ENCODE assay signal across 1 mouse cellular context in genomic region chr1:134082987-134083516, GRCm38 (mm10).
TF ChIP-seq lines count a peak whose summit lies in the region.

No protein-coding gene starts in this region.

TF ChIP-seq in MEL, 35 proteins besides CTCF, POLR2A, EP300 and RAD21:
- 0 out of 2 replicates have a peak, but pooled peaks have one; percentile 20 for TF ChIP-seq ETS1 (IDR thresholded peaks at IDR 0.05; ENCODE audit: low read depth, low read length)
- TF ChIP-seq CHD1 (IDR thresholded peaks at IDR 0.05; ENCODE audit: low read depth, low read length): no peak
- peak; percentile 39; the same call in 1 of the 2 replicates for TF ChIP-seq GATA1 (IDR thresholded peaks at IDR 0.05; ENCODE audit: low read depth, low read length)
- TF ChIP-seq TAL1 (IDR thresholded peaks at IDR 0.05; ENCODE audit: low read length): peak; percentile 60
